Mouse (Mus musculus) myocyte (in vitro differentiated cells): ENCODE data around the gene Coq8b. TPM values are rescaled to one million over a fixed set of nuclear protein-coding genes. Genes with fewer than 3 reads are reported as not detected.

Source experiments
- H3K27me3 ChIP-seq: one replicate; pipeline ENCODE4 v1.6.1; 2011; ENCODE audit not compliant: control insufficient read depth, insufficient read depth, insufficient read length
- H3K36me3 ChIP-seq: one replicate; pipeline ENCODE4 v1.6.1; 2011; ENCODE audit not compliant: control insufficient read depth, insufficient read depth
- H3K4me2 ChIP-seq: one replicate; pipeline ENCODE4 v1.6.1; 2011; ENCODE audit warnings: low read depth, control low read depth
- H3K4me3 ChIP-seq: one replicate; pipeline ENCODE4 v1.5.1; 2011; ENCODE audit warnings: mild to moderate bottlenecking, control low read depth, moderate library complexity
- H3K79me2 ChIP-seq: one replicate; pipeline ENCODE4 v1.6.1; 2011; ENCODE audit not compliant: control insufficient read depth, insufficient read depth
- H3ac ChIP-seq: one replicate; pipeline ENCODE4 v1.6.1; 2011; ENCODE audit not compliant: control insufficient read depth, insufficient read length
- CEBPB ChIP-seq: IDR thresholded peaks from 2 replicates; pipeline ENCODE4 v1.6.1; 2011; ENCODE audit warnings: mild to moderate bottlenecking, moderate library complexity; ENCODE audit not compliant: poor library complexity, insufficient read depth, severe bottlenecking
- E2F4 ChIP-seq: IDR thresholded peaks from one replicate; pipeline ENCODE4 v1.6.1; 2011; ENCODE audit warnings: mild to moderate bottlenecking, control low read depth, moderate library complexity; ENCODE audit not compliant: insufficient read depth
- MAX ChIP-seq: IDR thresholded peaks from one replicate; pipeline ENCODE4 v1.6.1; 2011; ENCODE audit warnings: low read depth, mild to moderate bottlenecking, control low read depth
- MYOD1 ChIP-seq, 3 experiments: IDR thresholded peaks; one replicate each; pipeline ENCODE4 v1.6.1; 2011; ENCODE audit warnings: control low read depth in 2 of 3, low read depth in 2 of 3, mild to moderate bottlenecking in 2 of 3, moderate library complexity in 1 of 3; ENCODE audit not compliant: insufficient read length in 2 of 3, control insufficient read depth in 1 of 3
- MYOG ChIP-seq, 3 experiments: IDR thresholded peaks; one replicate each; pipeline ENCODE4 v1.6.1; 2011; ENCODE audit warnings: control low read depth in 2 of 3, low read depth in 2 of 3, mild to moderate bottlenecking in 2 of 3; ENCODE audit not compliant: insufficient read length in 2 of 3, control insufficient read depth in 1 of 3, insufficient read depth in 1 of 3
- POLR2A ChIP-seq: IDR thresholded peaks from one replicate; pipeline ENCODE4 v1.6.1; 2011; ENCODE audit warnings: low read depth, mild to moderate bottlenecking, control low read depth, moderate library complexity; ENCODE audit not compliant: insufficient read length
- POLR2AphosphoS2 ChIP-seq: IDR thresholded peaks from one replicate; pipeline ENCODE4 v1.6.1; 2011; ENCODE audit warnings: low read depth, control low read depth; ENCODE audit not compliant: insufficient read length
- REST ChIP-seq: IDR thresholded peaks from one replicate; pipeline ENCODE4 v1.6.1; 2011; ENCODE audit warnings: mild to moderate bottlenecking, control low read depth, moderate library complexity; ENCODE audit not compliant: insufficient read depth, insufficient read length
- SRF ChIP-seq: IDR thresholded peaks from one replicate; pipeline ENCODE4 v1.6.1; 2011; ENCODE audit warnings: low read depth; ENCODE audit not compliant: control insufficient read depth, insufficient read length
- TCF12 ChIP-seq: IDR thresholded peaks from one replicate; pipeline ENCODE4 v1.6.1; 2011; ENCODE audit warnings: mild to moderate bottlenecking, control low read depth; ENCODE audit not compliant: poor library complexity, insufficient read depth, severe bottlenecking
- TCF3 ChIP-seq: IDR thresholded peaks from one replicate; pipeline ENCODE4 v1.6.1; 2011; ENCODE audit warnings: low read depth, control low read depth; ENCODE audit not compliant: insufficient read length
- USF1 ChIP-seq: IDR thresholded peaks from one replicate; pipeline ENCODE4 v1.6.1; 2011; ENCODE audit warnings: low read depth, mild to moderate bottlenecking, control low read depth, moderate library complexity
- polyA plus RNA-seq: library from polyadenylated mRNA; unstranded; fragments of >200 nt; fragmentation: generic; extraction: Trizol; gene quantifications from one replicate; pipeline ENCODE4 v1.2.1, GENCODE M21; 2012; ENCODE audit warnings: missing spikeins

Gene Coq8b
- polyA plus RNA-seq, 1 experiment = 19.1 TPM

DNA sequence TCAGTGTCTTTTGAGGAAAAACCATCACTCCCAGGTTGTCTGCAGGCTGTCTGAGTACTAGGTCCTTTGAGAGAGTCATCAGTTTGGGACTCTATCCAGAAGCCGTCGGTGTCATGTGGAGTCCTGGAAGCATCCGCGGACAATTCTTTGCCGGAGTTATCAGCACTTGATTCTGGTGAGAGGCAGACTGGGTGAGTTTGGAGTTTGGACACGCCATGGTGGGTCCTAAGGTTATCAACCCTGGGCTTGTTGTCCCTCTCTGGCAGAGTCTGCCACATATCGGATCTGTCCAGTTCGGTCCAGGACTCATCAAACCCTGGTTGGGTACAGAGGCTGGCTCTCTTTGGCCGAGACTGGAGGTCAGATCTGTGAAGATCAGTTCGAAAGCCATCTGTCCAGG, 5.1 kb upstream of the Coq8b start:
- H3K4me3 ChIP-seq = peak overlapping the region; percentile 67
- peaks cover 35% of the 10 kb centered on the region for H3K79me2 ChIP-seq
- H3K4me2 ChIP-seq = peak overlapping the region; percentile 95
- no peaks in the 10 kb centered on the region for H3K36me3 ChIP-seq
- peak overlapping the region; percentile 80 for H3ac ChIP-seq
- TF ChIP-seq MAX (no peak), E2F4 (no peak), MYOG (IDR thresholded peaks at IDR 0.05; ENCODE audit: control insufficient read depth in 1 of 3, insufficient read depth in 1 of 3, insufficient read length in 2 of 3, low read depth in 2 of 3) (no peak), POLR2AphosphoS2 (no peak), TCF12 (no peak), POLR2A (no peak), USF1 (no peak), TCF3 (no peak), SRF (no peak), MYOD1 (IDR thresholded peaks at IDR 0.05; ENCODE audit: control insufficient read depth in 1 of 3, insufficient read length in 2 of 3, low read depth in 2 of 3) (no peak), REST (no peak), CEBPB (no peak)
- H3K27me3 ChIP-seq = no peaks in the 10 kb centered on the region

DNA sequence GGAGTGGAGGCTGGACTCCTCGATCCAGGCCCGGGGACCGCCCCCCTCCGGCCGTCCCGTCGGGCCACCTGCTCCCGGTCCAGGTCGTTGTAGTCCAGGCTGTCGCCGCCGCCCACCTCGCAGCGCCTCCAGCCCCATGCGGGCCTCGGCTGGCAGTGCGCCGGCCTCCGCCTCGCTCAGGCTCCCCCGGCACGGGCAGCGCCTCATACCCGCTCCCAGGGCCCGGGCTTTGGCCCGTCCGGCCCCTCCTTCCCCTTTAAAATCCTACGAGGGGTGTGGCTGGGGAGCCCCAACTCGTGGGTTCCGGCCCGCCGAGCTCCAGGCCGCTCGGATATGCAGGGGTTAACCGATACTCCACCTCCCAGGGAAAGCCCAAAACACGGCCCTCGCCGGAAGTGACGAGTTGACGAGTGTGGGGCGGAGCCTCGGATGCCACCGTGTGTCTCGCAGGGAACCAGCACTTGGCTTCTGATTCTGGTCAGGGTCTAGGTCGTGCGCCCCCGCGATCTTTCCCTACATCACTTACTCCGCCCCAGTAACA, 4.5 kb upstream of the Coq8b start, which contains the start of gene Itpkc:
Itpkc (minus strand) TSS at position 381 of the 541 bp plus-strand sequence.
- H3K4me2 ChIP-seq = peak within 1 kb of the TSS; percentile 95
- TF ChIP-seq TCF3 (no peak), POLR2A (peak; percentile 94), MYOG (IDR thresholded peaks at IDR 0.05; ENCODE audit: control insufficient read depth in 1 of 3, insufficient read depth in 1 of 3, insufficient read length in 2 of 3, low read depth in 2 of 3) (peak in 2 of 3 experiments; percentile 18 to 49), MYOD1 (IDR thresholded peaks at IDR 0.05; ENCODE audit: control insufficient read depth in 1 of 3, insufficient read length in 2 of 3, low read depth in 2 of 3) (peak in 1 of 3 experiments; percentile 46), MAX (no peak), POLR2AphosphoS2 (peak; percentile 96), SRF (no peak)
- peaks cover 35% of the 10 kb centered on the region for H3K79me2 ChIP-seq
- H3ac ChIP-seq = peak within 1 kb of the TSS; percentile 80
- no peaks in the 10 kb centered on the region for H3K27me3 ChIP-seq
- H3K4me3 ChIP-seq = peak within 1 kb of the TSS; percentile 67
- no peaks in the 10 kb centered on the region for H3K36me3 ChIP-seq

DNA sequence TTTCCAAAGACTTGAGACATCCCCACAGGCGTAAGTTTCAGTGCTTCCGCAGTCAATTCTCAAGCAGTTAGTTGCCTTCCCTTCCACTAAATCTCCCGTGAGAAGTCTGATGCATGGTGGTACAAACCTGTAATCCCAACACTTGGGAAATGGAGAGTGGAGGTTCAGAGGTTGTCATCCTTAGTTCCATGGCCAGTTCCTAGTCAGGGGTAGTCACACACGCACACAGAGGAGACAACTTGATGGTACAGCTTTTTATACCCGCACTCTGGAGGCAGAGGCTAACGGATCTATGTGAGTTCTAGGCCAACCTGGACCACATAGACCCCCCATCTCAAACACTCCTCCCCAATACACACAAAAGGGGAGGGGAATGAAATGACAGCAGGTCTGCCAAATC, 4.0 kb upstream of the Coq8b start:
- peaks cover 35% of the 10 kb centered on the region for H3K79me2 ChIP-seq
- H3ac ChIP-seq = peak overlapping the region; percentile 80
- TF ChIP-seq TCF3 = no peak
- TF ChIP-seq POLR2A = no peak
- TF ChIP-seq MYOG (IDR thresholded peaks at IDR 0.05; ENCODE audit: control insufficient read depth in 1 of 3, insufficient read depth in 1 of 3, insufficient read length in 2 of 3, low read depth in 2 of 3) = no peak
- peak overlapping the region; percentile 68 for H3K4me2 ChIP-seq
- no peaks in the 10 kb centered on the region for H3K27me3 ChIP-seq
- H3K36me3 ChIP-seq = no peaks in the 10 kb centered on the region
- peak overlapping the region; percentile 67 for H3K4me3 ChIP-seq

DNA sequence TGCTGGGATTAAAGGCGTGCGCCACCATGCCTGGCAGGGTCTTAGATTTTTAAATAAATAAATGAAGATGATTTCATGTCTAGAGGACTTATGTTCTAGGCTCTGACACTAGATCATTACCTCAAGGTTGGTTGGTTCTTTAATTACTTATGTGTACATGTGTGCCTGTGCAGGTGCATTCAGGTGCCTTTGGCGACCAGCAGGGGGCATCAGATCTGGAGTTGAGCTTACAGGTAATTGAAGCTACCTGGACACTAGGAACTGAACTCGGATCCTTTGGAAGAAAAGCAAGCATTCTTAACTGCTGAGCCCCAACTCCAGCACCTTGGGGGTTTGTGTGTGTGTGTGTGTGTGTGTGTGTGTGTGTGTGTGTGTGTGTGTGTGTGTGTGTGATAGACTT, 2.0 kb upstream of the Coq8b start:
- Histone ChIP-seq H3K36me3 (no peaks in the 10 kb centered on the region), H3K27me3 (no peaks in the 10 kb centered on the region), H3ac (no peak overlapping the region), H3K79me2 (peaks cover 22% of the 10 kb centered on the region), H3K4me2 (no peak overlapping the region), H3K4me3 (no peak overlapping the region)
- TF ChIP-seq TCF3 = no peak
- no peak for TF ChIP-seq CEBPB
- no peak for TF ChIP-seq E2F4

DNA sequence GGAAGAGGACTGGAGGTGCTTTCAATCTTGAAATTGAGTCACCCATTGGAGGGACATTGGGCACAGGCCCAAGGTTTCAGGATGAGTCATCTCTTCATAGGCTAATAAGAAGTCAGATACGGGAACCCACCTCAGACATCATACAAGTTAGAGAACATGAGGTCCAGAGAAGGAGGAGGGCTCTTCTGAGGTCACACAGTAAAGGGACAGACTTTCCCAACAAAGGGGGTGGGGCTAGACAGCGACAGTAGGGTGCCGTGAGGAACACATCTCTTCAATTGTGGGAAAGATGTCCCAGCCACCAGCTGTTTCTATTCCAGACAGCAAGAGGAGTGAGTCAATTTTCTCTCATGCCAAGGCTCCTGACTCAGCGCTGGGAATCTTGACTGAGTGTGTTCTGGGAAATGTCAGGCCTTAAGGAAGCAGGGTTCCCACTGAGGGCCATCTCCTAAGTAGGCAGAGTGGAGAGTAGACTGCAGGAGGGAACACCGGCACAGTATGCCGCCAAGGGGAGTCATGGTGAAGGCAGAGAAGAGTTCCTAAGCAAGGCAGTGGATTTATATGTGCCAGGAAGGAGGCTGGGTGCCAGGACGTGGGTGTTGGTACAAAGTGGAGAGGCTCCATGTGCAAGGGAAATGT, 1.0 kb upstream of the Coq8b start:
- no peaks in the 10 kb centered on the region for H3K36me3 ChIP-seq
- no peak for TF ChIP-seq USF1
- TF ChIP-seq MYOG (IDR thresholded peaks at IDR 0.05; ENCODE audit: control insufficient read depth in 1 of 3, insufficient read depth in 1 of 3, insufficient read length in 2 of 3, low read depth in 2 of 3) = peak in 1 of 3 experiments; percentile 53
- no peak for TF ChIP-seq POLR2AphosphoS2
- TF ChIP-seq MAX = no peak
- no peak for TF ChIP-seq TCF12
- TF ChIP-seq CEBPB = no peak
- TF ChIP-seq MYOD1 (IDR thresholded peaks at IDR 0.05; ENCODE audit: control insufficient read depth in 1 of 3, insufficient read length in 2 of 3, low read depth in 2 of 3) = peak in 2 of 3 experiments; percentile 38 to 57
- peak; percentile 14 for TF ChIP-seq POLR2A
- H3ac ChIP-seq = no peak overlapping the region
- peak overlapping the region; percentile 87 for H3K4me2 ChIP-seq
- H3K27me3 ChIP-seq = no peaks in the 10 kb centered on the region
- peaks cover 12% of the 10 kb centered on the region for H3K79me2 ChIP-seq
- peak overlapping the region; percentile 51 for H3K4me3 ChIP-seq
